Mouse (Mus musculus) E14TG2a.4 (cell line): ENCODE measurements around the gene Slc5a1.

ENCODE experiments used
- CTCF ChIP-seq: conservative IDR thresholded peaks from 2 replicates; pipeline ENCODE4 v1.5.1; 2014; ENCODE audit warnings: low read length
- NANOG ChIP-seq: IDR thresholded peaks from 2 replicates; pipeline ENCODE4 v1.6.1; 2014; ENCODE audit warnings: borderline replicate concordance, low read length, mixed read lengths
- POU5F1 ChIP-seq: IDR thresholded peaks from 2 replicates; pipeline ENCODE4 v1.6.1; 2014; ENCODE audit warnings: low read length, borderline replicate concordance

GRCm38 (mm10) chr5:33084599-33084998, 19.4 kb upstream of the Slc5a1 start:
- TF ChIP-seq CTCF = no peak
- TF ChIP-seq POU5F1 = no peak
- no peak for TF ChIP-seq NANOG
